Mouse (Mus musculus) CH12.LX (cell line): ENCODE measurements around the gene Anks1.

Source experiments
- CTCF ChIP-seq, 2 experiments: IDR thresholded peaks in 1 of 2; conservative IDR thresholded peaks in 1 of 2; 2 replicates each; pipeline ENCODE4 v1.5.1; 2011 to 2012; ENCODE audit warnings: low read depth in 2 of 2, low read length in 2 of 2, improper control_type of control experiment in 1 of 2, inconsistent platforms in 1 of 2, mild to moderate bottlenecking in 1 of 2, moderate library complexity in 1 of 2
- MAX ChIP-seq: IDR thresholded peaks from 2 replicates; pipeline ENCODE4 v1.6.1; 2011; ENCODE audit warnings: low read length, improper control_type of control experiment
- NRF1 ChIP-seq: IDR thresholded peaks from 2 replicates; pipeline ENCODE4 v1.6.1; 2014; ENCODE audit warnings: low read depth, mild to moderate bottlenecking, inconsistent platforms, low read length, improper control_type of control experiment, moderate library complexity
- TBP ChIP-seq: conservative IDR thresholded peaks from 2 replicates; pipeline ENCODE4 v1.6.1; 2011; ENCODE audit warnings: low read depth, low read length, improper control_type of control experiment
- UBTF ChIP-seq: IDR thresholded peaks from 2 replicates; pipeline ENCODE4 v1.6.1; 2012; ENCODE audit warnings: low read depth, mild to moderate bottlenecking, inconsistent platforms, low read length, improper control_type of control experiment, moderate library complexity

DNA sequence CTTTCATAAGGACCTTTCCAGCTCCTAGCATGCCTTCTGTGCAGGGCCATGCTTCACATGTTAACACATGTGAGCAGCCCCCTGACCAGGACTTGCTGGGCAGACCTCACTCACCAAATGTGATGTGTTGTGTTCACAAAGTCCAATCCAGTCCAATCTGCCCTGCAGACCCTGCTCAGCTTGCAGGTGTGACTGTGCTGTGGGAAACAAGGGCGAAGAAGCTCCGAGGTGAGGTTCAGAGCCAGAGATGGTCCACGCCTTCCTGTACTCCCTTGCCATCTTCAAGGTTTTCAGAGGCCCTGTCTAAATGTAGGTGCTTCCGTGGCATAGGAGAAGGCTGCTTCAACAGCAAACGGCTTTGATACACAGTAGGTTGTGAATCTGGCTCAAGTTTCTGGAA, 59.8 kb downstream of the Anks1 start:
- no peak for TF ChIP-seq NRF1
- TF ChIP-seq CTCF (conservative IDR thresholded peaks at IDR 0.05 in 1 of 2, IDR thresholded peaks at IDR 0.05 in 1 of 2; ENCODE audit: low read depth in 2 of 2, low read length in 2 of 2) = no peak
- TF ChIP-seq UBTF = no peak
- TF ChIP-seq TBP = no peak
- TF ChIP-seq MAX = no peak
